Mouse (Mus musculus) brain, adult 10 weeks (tissue): ENCODE data around the gene Vmn1r9. TPM values are rescaled to one million over a fixed set of nuclear protein-coding genes. Genes with fewer than 3 reads are reported as not detected.

ENCODE experiments used
- polyA plus RNA-seq: library from polyadenylated mRNA; stranded (reverse); fragments of 350-450 nt; fragmentation: Illumina TruSeq; extraction: RNeasy Lipid Tissue Mini Kit (QIAGEN cat#74804); gene quantifications from one replicate; pipeline ENCODE4 v1.2.3, GENCODE M21; 2015; ENCODE audit warnings: low read depth, low replicate concordance

Gene Vmn1r9
- not detected for polyA plus RNA-seq

GRCm38 (mm10) chr6:57066487-57066886, at the start of gene Vmn1r9:
Gene Vmn1r9, plus strand, starts transcription at chr6:57066787.

DNA sequence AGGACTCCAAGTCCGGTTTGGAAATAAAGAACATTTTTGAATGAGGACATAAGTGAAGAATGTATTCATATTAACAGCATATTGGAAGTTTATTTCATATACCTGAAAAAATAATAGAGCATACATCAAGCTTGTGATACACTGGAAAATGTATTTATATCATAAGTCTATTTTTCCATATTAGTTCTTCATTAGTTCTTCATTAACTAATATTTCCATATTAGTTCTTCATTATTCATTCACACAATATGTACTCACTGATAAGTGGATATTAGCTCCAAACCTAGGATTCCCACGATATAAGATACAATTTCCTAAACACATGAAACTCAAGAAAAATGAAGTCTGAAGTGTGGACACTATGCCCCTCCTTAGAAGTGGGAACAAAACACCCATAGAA, 41.4 kb upstream of the Vmn1r9 start, which contains the start of gene Vmn1r7:
Gene Vmn1r7 (minus strand): TSS at position 101 of the 400 bp plus-strand sequence.

GRCm38 (mm10) chr6:57031984-57032383, 34.6 kb upstream of the Vmn1r9 start, which contains the start of gene Vmn1r8:
Gene Vmn1r8, plus strand, starts transcription at chr6:57032284.

GRCm38 (mm10) chr6:57109154-57109553, 42.6 kb downstream of the Vmn1r9 start, which contains the start of gene Vmn1r10:
Gene Vmn1r10, plus strand, starts transcription at chr6:57109454.

Other genes with a start within 250 kb of the Vmn1r9 start
- 28.8 TPM for gene Fkbp9, start 234.7 kb upstream of the Vmn1r9 start, polyA plus RNA-seq
- gene Nt5c3, start 142.9 kb upstream of the Vmn1r9 start, polyA plus RNA-seq, result 97.9 TPM
- gene Vmn1r4, start 142.8 kb upstream of the Vmn1r9 start, polyA plus RNA-seq, result not detected
- gene Vmn1r5, start 96.5 kb upstream of the Vmn1r9 start, polyA plus RNA-seq, result not detected
- gene Vmn1r6, start 69.5 kb upstream of the Vmn1r9 start, polyA plus RNA-seq, result not detected
- gene Vmn1r7, start 41.5 kb upstream of the Vmn1r9 start, polyA plus RNA-seq, result not detected
- gene Vmn1r8, start 34.5 kb upstream of the Vmn1r9 start, polyA plus RNA-seq, result not detected
- not detected for gene Vmn1r10, start 42.7 kb downstream of the Vmn1r9 start, polyA plus RNA-seq
- gene Vmn1r11, start 66.7 kb downstream of the Vmn1r9 start, polyA plus RNA-seq, result not detected
- gene Vmn1r12, start 90.1 kb downstream of the Vmn1r9 start, polyA plus RNA-seq, result not detected
- gene Vmn1r13, start 136.5 kb downstream of the Vmn1r9 start, polyA plus RNA-seq, result not detected
- gene Vmn1r14, start 164.9 kb downstream of the Vmn1r9 start, polyA plus RNA-seq, result not detected
- not detected for gene Vmn1r15, start 191.2 kb downstream of the Vmn1r9 start, polyA plus RNA-seq